Mouse (Mus musculus) bone marrow macrophage, adult 2 months (primary cell): ENCODE data around the gene S100a7a.

Experiments
- CTCF ChIP-seq: IDR thresholded peaks from 2 replicates; pipeline ENCODE4 v1.5.1; 2012; ENCODE audit warnings: low read depth, mild to moderate bottlenecking, low read length, moderate library complexity
- POLR2A ChIP-seq: IDR thresholded peaks from 2 replicates; pipeline ENCODE4 v1.6.1; 2012; ENCODE audit warnings: mild to moderate bottlenecking, low read depth, low read length, borderline replicate concordance

- no peak for TF ChIP-seq CTCF
- no peak for TF ChIP-seq POLR2A
Observed at GRCm38 (mm10) chr3:90627807-90628206, 26.0 kb upstream of the S100a7a start.
